Comparison of ENCODE assay signal across 29 mouse cellular contexts in genomic region chr13:104936586-104936985, GRCm38 (mm10).
DNase-seq lines count a peak whose midpoint lies in the region; ATAC-seq and TF ChIP-seq lines count a peak whose summit lies in the region.
"Had no signal": no experiment of that assay in that cellular context is flagged by ENCODE, and none has a peak within 500 bp of the region (broad histone marks: within the 10 kb centered on the region; RNA-seq: fewer than 3 reads in every experiment).

No protein-coding gene starts in this region.

- no peak for DNase-seq in forebrain, postnatal 0 days
- no peak for DNase-seq in kidney, postnatal 36 days
- DNase-seq in R1 (ENCODE audit: low read depth, low spot score), result peak; percentile 53
- DNase-seq: adrenal gland, postnatal 25 days; B cell, adult 2 months; cerebellum, adult 11-12 months; cerebellum, adult 9-11 months; embryo, embryonic 11 days; gastrocnemius, postnatal 25 days; heart, adult 18-20 months; heart, postnatal 4 days; kidney, adult 9 months; kidney, postnatal 14 days; lung, adult 2 months; lung, postnatal 10 days; retina, postnatal 1 day; right cerebral cortex, postnatal 14 days; thymus, postnatal 4 days had no signal

- H3K4me2 ChIP-seq in forebrain, postnatal 0 days (ENCODE audit: low read depth), result peak overlapping the region; percentile 45; the same call in 1 of the 2 replicates
- no peak overlapping the region for H3K4me2 ChIP-seq in forebrain, embryonic 12.5 days
- peak overlapping the region; percentile 23; the same call in 1 of the 2 replicates for H3K4me2 ChIP-seq in kidney, embryonic 16.5 days (replicated peaks; ENCODE audit: low read depth, low read length)
- H3K4me2 ChIP-seq in limb, embryonic 13.5 days (replicated peaks), result peak overlapping the region; percentile 61; the same call in 1 of the 2 replicates
- H3K4me2 ChIP-seq: heart, embryonic 12.5 days had no signal

- no peak for TF ChIP-seq CTCF in forebrain, postnatal 0 days (IDR thresholded peaks at IDR 0.05; ENCODE audit: low read depth)

- no peak for ATAC-seq in forebrain, postnatal 0 days
- no peak for ATAC-seq in forebrain, embryonic 12.5 days (ENCODE audit: low FRiP score)
- no peak for ATAC-seq in kidney, embryonic 16.5 days (ENCODE audit: low FRiP score, low TSS enrichment)
- no peak for ATAC-seq in limb, embryonic 13.5 days (ENCODE audit: low FRiP score, low read depth)
- ATAC-seq in megakaryocyte progenitor cell, adult 5-6 weeks (replicated peaks; ENCODE audit: poor library complexity), result no peak
- ATAC-seq: intestine, postnatal 0 days; midbrain, embryonic 16.5 days had no signal

- peaks cover 4% of the 10 kb centered on the region; the same call in 1 of the 2 replicates for H3K4me1 ChIP-seq in forebrain, postnatal 0 days (ENCODE audit: insufficient read depth)
- H3K4me1 ChIP-seq in forebrain, embryonic 12.5 days, result peaks cover 17% of the 10 kb centered on the region
- peaks cover 21% of the 10 kb centered on the region for H3K4me1 ChIP-seq in kidney, embryonic 16.5 days (ENCODE audit: insufficient read depth, low read length)
- H3K4me1 ChIP-seq in limb, embryonic 13.5 days, result peaks cover 24% of the 10 kb centered on the region

- no peak overlapping the region for H3K9ac ChIP-seq in forebrain, postnatal 0 days
- H3K9ac ChIP-seq in forebrain, embryonic 12.5 days, result no peak overlapping the region
- no peak overlapping the region for H3K9ac ChIP-seq in kidney, embryonic 16.5 days (replicated peaks; ENCODE audit: low read length)
- no peak overlapping the region for H3K9ac ChIP-seq in limb, embryonic 13.5 days
- H3K9ac ChIP-seq: heart, embryonic 12.5 days; liver, embryonic 14.5 days; neural tube, embryonic 13.5 days had no signal

- H3K27ac ChIP-seq in forebrain, postnatal 0 days (ENCODE audit: low read depth, low read length), result no peak overlapping the region
- H3K27ac ChIP-seq in forebrain, embryonic 12.5 days, result no peak overlapping the region
- no peak overlapping the region for H3K27ac ChIP-seq in kidney, embryonic 16.5 days (ENCODE audit: low read length)
- H3K27ac ChIP-seq in limb, embryonic 13.5 days, result no peak overlapping the region
- H3K27ac ChIP-seq: liver, embryonic 14.5 days; macrophage; neural tube, embryonic 13.5 days had no signal

- H3K4me3 ChIP-seq in forebrain, postnatal 0 days (ENCODE audit: low read depth, low read length), result no peak overlapping the region
- no peak overlapping the region for H3K4me3 ChIP-seq in forebrain, embryonic 12.5 days (replicated peaks)
- H3K4me3 ChIP-seq in kidney, embryonic 16.5 days (ENCODE audit: low read length), result no peak overlapping the region
- no peak overlapping the region for H3K4me3 ChIP-seq in limb, embryonic 13.5 days
- H3K4me3 ChIP-seq: erythroblast, embryonic 14.5 days; heart, embryonic 12.5 days had no signal

- no peaks in the 10 kb centered on the region for H3K36me3 ChIP-seq in forebrain, postnatal 0 days (ENCODE audit: insufficient read depth)
- no peaks in the 10 kb centered on the region for H3K36me3 ChIP-seq in forebrain, embryonic 12.5 days (replicated peaks)
- H3K36me3 ChIP-seq in kidney, embryonic 16.5 days (ENCODE audit: insufficient read depth, low read length), result no peaks in the 10 kb centered on the region
- no peaks in the 10 kb centered on the region for H3K36me3 ChIP-seq in limb, embryonic 13.5 days
- H3K36me3 ChIP-seq: heart, embryonic 12.5 days; neural tube, embryonic 13.5 days had no signal

- no peaks in the 10 kb centered on the region for H3K9me3 ChIP-seq in forebrain, postnatal 0 days (ENCODE audit: low read length)
- H3K9me3 ChIP-seq in forebrain, embryonic 12.5 days, result no peaks in the 10 kb centered on the region
- no peaks in the 10 kb centered on the region for H3K9me3 ChIP-seq in kidney, embryonic 16.5 days (ENCODE audit: low read length)
- no peaks in the 10 kb centered on the region for H3K9me3 ChIP-seq in limb, embryonic 13.5 days
- H3K9me3 ChIP-seq: heart, embryonic 12.5 days; neural tube, embryonic 13.5 days had no signal

- 59% methylated on average over 2 of the region's 2 CpGs for WGBS in forebrain, postnatal 0 days
- WGBS in forebrain, embryonic 12.5 days, result 74% methylated on average over 2 of the region's 2 CpGs
- WGBS in kidney, embryonic 16.5 days, result 91% methylated on average over 2 of the region's 2 CpGs
- 79% methylated on average over 2 of the region's 2 CpGs for WGBS in limb, embryonic 13.5 days

- H3K27me3 ChIP-seq in forebrain, postnatal 0 days (ENCODE audit: insufficient read depth, low read length), result no peaks in the 10 kb centered on the region
- no peaks in the 10 kb centered on the region for H3K27me3 ChIP-seq in forebrain, embryonic 12.5 days
- no peaks in the 10 kb centered on the region for H3K27me3 ChIP-seq in kidney, embryonic 16.5 days (ENCODE audit: insufficient read depth, low read length)
- H3K27me3 ChIP-seq in limb, embryonic 13.5 days, result no peaks in the 10 kb centered on the region
- H3K27me3 ChIP-seq: heart, embryonic 12.5 days; neural tube, embryonic 13.5 days had no signal
